Mouse (Mus musculus): ENCODE results near the gene Nedd9. TPM values are rescaled to one million over a fixed set of nuclear protein-coding genes. Genes with fewer than 3 reads are reported as not detected.

The Nedd9 gene
- total and polyA plus RNA-seq, 2 experiments = 2.5 to 3.3 TPM

DNA sequence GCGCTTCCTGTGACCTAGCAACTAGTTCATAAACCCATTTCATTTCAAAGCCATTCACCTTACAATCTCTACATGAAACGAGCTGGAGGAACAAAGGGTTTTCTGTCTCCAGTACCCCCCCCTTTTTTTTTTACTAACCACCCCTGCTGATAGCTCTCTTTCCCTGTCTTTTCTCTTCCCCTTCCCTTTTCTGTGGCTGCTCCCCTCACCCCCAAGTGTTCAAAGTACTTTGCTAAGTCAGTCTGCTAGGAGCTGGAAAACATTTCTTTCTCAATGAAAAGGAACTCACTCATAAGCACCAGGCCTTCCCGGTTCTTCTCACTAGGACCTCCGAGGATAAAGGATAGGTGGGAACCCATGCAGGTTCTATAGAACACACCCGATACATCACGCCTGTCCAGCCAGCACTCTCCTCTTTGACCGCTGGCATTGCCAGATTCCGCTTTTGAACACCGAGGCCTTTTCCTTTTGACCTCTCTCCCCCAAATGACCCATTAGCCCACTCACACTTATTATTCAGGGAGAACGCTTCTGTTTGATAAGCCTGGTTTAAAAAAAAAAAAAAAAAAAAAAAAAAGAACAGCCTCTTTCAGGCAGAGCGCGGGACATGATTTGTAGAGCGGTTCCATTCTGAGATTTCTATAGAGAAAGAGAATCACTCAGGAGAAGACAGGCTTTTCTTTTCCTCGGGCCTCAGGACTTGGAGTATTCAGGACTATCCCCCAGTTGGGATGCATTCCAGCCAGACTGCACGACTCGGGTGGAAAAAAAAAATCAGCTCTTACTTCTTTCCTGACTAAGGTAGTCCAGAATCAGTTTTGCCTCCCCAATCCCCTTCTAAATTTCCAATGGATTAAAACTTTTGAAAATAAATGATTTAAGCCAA lies 127.6 kb downstream of the Nedd9 start:
- peaks cover 3% of the 10 kb centered on the region; the same call in 1 of the 2 replicates for H3K79me2 ChIP-seq (ENCODE audit: control insufficient read depth, insufficient read depth, low read length)
- H3K36me3 ChIP-seq (ENCODE audit: control insufficient read depth, insufficient read depth, low read length) = no peaks in the 10 kb centered on the region
- H3K9ac ChIP-seq (ENCODE audit: low read depth, low read length) = peak overlapping the region; percentile 5; the same call in 1 of the 2 replicates
- 5% methylated on average over 16 of the region's 16 CpGs for WGBS
- H3K4me1 ChIP-seq (ENCODE audit: control insufficient read depth, insufficient read depth, low read length) = peaks cover 2% of the 10 kb centered on the region
- TF ChIP-seq POLR2A (IDR thresholded peaks at IDR 0.05; ENCODE audit: extremely low read depth, insufficient read depth, low read length) (no peak), CTCF (IDR thresholded peaks at IDR 0.05; ENCODE audit: low read depth, low read length) (no peak)
- no peak overlapping the region for H3K27ac ChIP-seq (replicated peaks; ENCODE audit: insufficient read depth, low read depth, low read length)
- DNase-seq (ENCODE audit: extremely low read depth, low read depth, low spot score) = no peak
- peak overlapping the region; percentile 24 for H3K4me3 ChIP-seq (ENCODE audit: insufficient read depth, low read depth, low read length)
- H3K27me3 ChIP-seq (ENCODE audit: control insufficient read depth, insufficient read depth, low read length) = no peaks in the 10 kb centered on the region

DNA sequence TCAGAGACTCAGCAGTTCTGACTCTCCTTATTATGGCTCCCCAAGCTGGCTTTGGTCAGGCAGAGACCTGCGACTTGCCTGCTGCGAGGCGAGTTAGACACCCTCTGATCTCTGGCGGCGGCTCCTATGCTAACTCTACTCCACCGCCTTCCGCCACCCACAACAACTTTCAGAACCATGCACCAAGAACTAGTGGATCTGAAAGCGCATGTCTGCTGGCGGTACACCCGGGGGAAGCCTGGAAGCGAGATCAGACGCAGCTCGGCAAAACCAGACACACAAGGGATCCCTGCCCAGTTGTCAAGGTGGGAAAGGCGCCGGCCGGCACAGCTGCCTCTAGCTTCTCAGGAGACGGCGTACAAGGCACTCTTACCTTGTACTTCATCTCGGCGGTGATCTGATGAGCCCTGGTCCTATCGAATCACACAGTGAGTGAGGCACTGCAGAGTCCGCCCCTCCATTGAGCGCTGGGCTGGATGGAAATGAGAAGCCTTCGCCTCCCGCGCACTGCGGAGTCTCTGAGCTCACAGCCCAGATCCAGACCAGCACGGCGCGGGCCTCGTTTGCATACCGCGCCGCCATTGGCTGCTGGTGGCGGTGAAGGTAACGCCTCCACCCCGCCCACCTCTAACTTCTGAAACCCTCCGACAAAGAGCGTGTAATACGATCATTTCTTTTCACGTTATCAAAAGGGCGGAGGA lies 128.5 kb downstream of the Nedd9 start:
- Histone ChIP-seq H3K4me3 (ENCODE audit: insufficient read depth, low read depth, low read length) (peak overlapping the region; percentile 64), H3K27ac (replicated peaks; ENCODE audit: insufficient read depth, low read depth, low read length) (peak overlapping the region; percentile 76), H3K27me3 (ENCODE audit: control insufficient read depth, insufficient read depth, low read length) (no peaks in the 10 kb centered on the region), H3K36me3 (ENCODE audit: control insufficient read depth, insufficient read depth, low read length) (no peaks in the 10 kb centered on the region), H3K4me1 (ENCODE audit: control insufficient read depth, insufficient read depth, low read length) (peaks cover 2% of the 10 kb centered on the region), H3K9ac (ENCODE audit: low read depth, low read length) (peak overlapping the region; percentile 83), H3K79me2 (ENCODE audit: control insufficient read depth, insufficient read depth, low read length) (peaks cover 4% of the 10 kb centered on the region; the same call in 1 of the 2 replicates)
- peak; percentile 97 for TF ChIP-seq POLR2A (IDR thresholded peaks at IDR 0.05; ENCODE audit: extremely low read depth, insufficient read depth, low read length)
- TF ChIP-seq CTCF (IDR thresholded peaks at IDR 0.05; ENCODE audit: low read depth, low read length) = no peak
- under 1% methylated on average over 42 of the region's 42 CpGs for WGBS
- DNase-seq (ENCODE audit: extremely low read depth, low read depth, low spot score) = peak; percentile 87

DNA sequence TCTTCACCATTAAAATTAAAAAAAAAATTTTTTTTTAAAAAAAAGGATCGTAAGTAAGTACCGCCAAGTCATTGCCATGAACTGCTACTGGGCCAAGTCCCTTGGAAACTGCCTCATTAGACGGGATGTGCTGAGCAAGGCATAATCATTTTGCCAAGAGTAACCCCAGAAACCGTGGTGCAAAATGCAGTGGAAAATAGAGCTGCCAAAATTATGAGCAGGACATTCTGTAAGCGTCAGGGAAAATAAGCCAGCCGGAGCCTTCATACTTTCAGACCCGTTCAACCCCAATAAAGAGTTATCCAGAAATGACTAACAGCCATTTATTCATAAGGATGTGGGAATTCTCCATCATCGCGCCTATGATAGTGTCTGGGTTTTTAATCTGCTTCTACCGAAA lies 129.2 kb downstream of the Nedd9 start:
- Histone ChIP-seq H3K4me1 (ENCODE audit: control insufficient read depth, insufficient read depth, low read length) (peaks cover 2% of the 10 kb centered on the region), H3K9ac (ENCODE audit: low read depth, low read length) (peak overlapping the region; percentile 83), H3K4me3 (ENCODE audit: insufficient read depth, low read depth, low read length) (peak overlapping the region; percentile 64), H3K27me3 (ENCODE audit: control insufficient read depth, insufficient read depth, low read length) (no peaks in the 10 kb centered on the region), H3K27ac (replicated peaks; ENCODE audit: insufficient read depth, low read depth, low read length) (peak overlapping the region; percentile 76), H3K79me2 (ENCODE audit: control insufficient read depth, insufficient read depth, low read length) (peaks cover 5% of the 10 kb centered on the region; the same call in 1 of the 2 replicates), H3K36me3 (ENCODE audit: control insufficient read depth, insufficient read depth, low read length) (no peaks in the 10 kb centered on the region)
- 10% methylated on average over 10 of the region's 10 CpGs for WGBS
- DNase-seq (ENCODE audit: extremely low read depth, low read depth, low spot score) = no peak
- no peak for TF ChIP-seq CTCF (IDR thresholded peaks at IDR 0.05; ENCODE audit: low read depth, low read length)
- no peak for TF ChIP-seq POLR2A (IDR thresholded peaks at IDR 0.05; ENCODE audit: extremely low read depth, insufficient read depth, low read length)

- Histone ChIP-seq H3K27ac (replicated peaks; ENCODE audit: insufficient read depth, low read depth, low read length) (no peak overlapping the region; the same call in 1 of the 2 replicates), H3K9ac (ENCODE audit: low read depth, low read length) (peak overlapping the region; percentile 52; the same call in 1 of the 2 replicates), H3K4me3 (ENCODE audit: insufficient read depth, low read depth, low read length) (peak overlapping the region; percentile 47), H3K36me3 (ENCODE audit: control insufficient read depth, insufficient read depth, low read length) (no peaks in the 10 kb centered on the region), H3K27me3 (ENCODE audit: control insufficient read depth, insufficient read depth, low read length) (no peaks in the 10 kb centered on the region), H3K79me2 (ENCODE audit: control insufficient read depth, insufficient read depth, low read length) (peaks cover 8% of the 10 kb centered on the region; the same call in 1 of the 2 replicates), H3K4me1 (ENCODE audit: control insufficient read depth, insufficient read depth, low read length) (peaks cover 2% of the 10 kb centered on the region)
- TF ChIP-seq CTCF (IDR thresholded peaks at IDR 0.05; ENCODE audit: low read depth, low read length) (no peak), POLR2A (IDR thresholded peaks at IDR 0.05; ENCODE audit: extremely low read depth, insufficient read depth, low read length) (no peak)
- DNase-seq (ENCODE audit: extremely low read depth, low read depth, low spot score) = no peak
- 47% methylated on average over 3 of the region's 3 CpGs for WGBS
Measured at GRCm38 (mm10) chr13:41357586-41357985, 129.6 kb downstream of the Nedd9 start.

GRCm38 (mm10) chr13:41357161-41357560 lies 130.0 kb downstream of the Nedd9 start:
- 85% methylated on average over 4 of the region's 4 CpGs for WGBS
- Histone ChIP-seq H3K9ac (ENCODE audit: low read depth, low read length) (no peak overlapping the region), H3K27me3 (ENCODE audit: control insufficient read depth, insufficient read depth, low read length) (no peaks in the 10 kb centered on the region), H3K36me3 (ENCODE audit: control insufficient read depth, insufficient read depth, low read length) (no peaks in the 10 kb centered on the region), H3K27ac (replicated peaks; ENCODE audit: insufficient read depth, low read depth, low read length) (no peak overlapping the region), H3K79me2 (ENCODE audit: control insufficient read depth, insufficient read depth, low read length) (peaks cover 8% of the 10 kb centered on the region; the same call in 1 of the 2 replicates), H3K4me3 (ENCODE audit: insufficient read depth, low read depth, low read length) (no peak overlapping the region), H3K4me1 (ENCODE audit: control insufficient read depth, insufficient read depth, low read length) (peaks cover 2% of the 10 kb centered on the region)
- no peak for DNase-seq (ENCODE audit: extremely low read depth, low read depth, low spot score)
- TF ChIP-seq CTCF (IDR thresholded peaks at IDR 0.05; ENCODE audit: low read depth, low read length) (no peak), POLR2A (IDR thresholded peaks at IDR 0.05; ENCODE audit: extremely low read depth, insufficient read depth, low read length) (no peak)
